Mouse (Mus musculus): ENCODE results near the gene Flywch1.
A peak's percentile ranks its signal among the peaks of the same experiment; 100 is the strongest.

Gene Flywch1

GRCm38 (mm10) chr17:23704741-23705140, 66.7 kb downstream of the Flywch1 start:
- DNase-seq (ENCODE audit: low spot score), result peak; percentile 28

DNA sequence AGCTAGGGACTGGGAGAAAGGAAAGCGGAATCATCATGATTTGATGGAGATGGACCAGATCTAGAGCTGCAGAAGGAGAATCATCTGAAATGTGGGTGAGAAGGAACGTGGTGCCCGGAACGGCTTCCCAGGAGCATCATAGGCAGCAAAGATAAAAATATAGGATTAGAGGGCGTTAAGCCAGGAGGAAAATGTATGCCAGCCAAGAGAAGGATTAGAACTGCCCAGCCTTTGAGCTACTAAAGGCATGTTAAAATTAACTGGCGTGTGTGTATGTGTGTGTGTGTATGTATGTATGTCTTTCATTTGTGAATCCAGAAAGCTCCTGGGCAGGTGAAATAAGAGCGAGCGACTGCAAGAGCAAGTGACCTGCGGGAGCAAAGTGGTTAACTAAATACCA, 68.1 kb downstream of the Flywch1 start:
- no peak for DNase-seq (ENCODE audit: low spot score)

All from layer of hippocampus, adult 11-12 months (tissue).